Mouse (Mus musculus) ovary, postnatal 36 days (tissue): ENCODE measurements around the gene Xylt1.

Source experiments
- DNase-seq: peaks from one replicate; pipeline ENCODE4 v3.0.0; 2022; ENCODE audit warnings: low spot score, mixed read lengths

Gene Xylt1

GRCm38 (mm10) chr7:117380418-117381187 lies at the start of gene Xylt1:
Xylt1 (plus strand) TSS chr7:117380979.
- DNase-seq, result peak; percentile 87

- DNase-seq, result no peak
Measured at GRCm38 (mm10) chr7:117333936-117334335, 46.8 kb upstream of the Xylt1 start.

GRCm38 (mm10) chr7:117356316-117356715 lies 24.5 kb upstream of the Xylt1 start:
- no peak for DNase-seq

- no peak for DNase-seq
Measured at GRCm38 (mm10) chr7:117357425-117358194, 23.2 kb upstream of the Xylt1 start.

- DNase-seq, result no peak
Measured at GRCm38 (mm10) chr7:117361281-117361680, 19.5 kb upstream of the Xylt1 start.

GRCm38 (mm10) chr7:117362493-117362892 lies 18.3 kb upstream of the Xylt1 start:
- no peak for DNase-seq

GRCm38 (mm10) chr7:117368647-117369289 lies 12.0 kb upstream of the Xylt1 start:
- no peak for DNase-seq

GRCm38 (mm10) chr7:117369290-117369941 lies 11.4 kb upstream of the Xylt1 start:
- DNase-seq, result no peak

- peak; percentile 16 for DNase-seq
Measured at GRCm38 (mm10) chr7:117375886-117376309, 4.9 kb upstream of the Xylt1 start.

GRCm38 (mm10) chr7:117377138-117377537 lies 3.6 kb upstream of the Xylt1 start:
- DNase-seq, result no peak

- DNase-seq, result no peak
Measured at GRCm38 (mm10) chr7:117380036-117380417, 752 bp upstream of the Xylt1 start.

- DNase-seq, result no peak
Measured at GRCm38 (mm10) chr7:117381188-117381981, 606 bp downstream of the Xylt1 start.

GRCm38 (mm10) chr7:117382006-117382405 lies 1.2 kb downstream of the Xylt1 start:
- DNase-seq, result no peak

GRCm38 (mm10) chr7:117383147-117383940 lies 2.6 kb downstream of the Xylt1 start:
- DNase-seq, result peak; percentile 32

- no peak for DNase-seq
Measured at GRCm38 (mm10) chr7:117386376-117386775, 5.6 kb downstream of the Xylt1 start.

GRCm38 (mm10) chr7:117388284-117388988 lies 7.7 kb downstream of the Xylt1 start:
- DNase-seq, result no peak

GRCm38 (mm10) chr7:117389048-117389447 lies 8.3 kb downstream of the Xylt1 start:
- no peak for DNase-seq

GRCm38 (mm10) chr7:117392863-117393569 lies 12.2 kb downstream of the Xylt1 start:
- DNase-seq, result no peak

GRCm38 (mm10) chr7:117393976-117394375 lies 13.2 kb downstream of the Xylt1 start:
- no peak for DNase-seq
